Mouse (Mus musculus) MEL (cell line): ENCODE results near the gene Fez2. TPM values are rescaled to one million over a fixed set of nuclear protein-coding genes. Genes with fewer than 3 reads are reported as not detected.

Experiments
- DNase-seq: peaks from one replicate; pipeline ENCODE4 v3.0.0; 2011; ENCODE audit warnings: low read depth, low spot score
- H3K27ac ChIP-seq: 2 replicates; pipeline ENCODE4 v1.5.1; 2012; ENCODE audit warnings: low read depth, mild to moderate bottlenecking, control low read depth, low read length, moderate library complexity; ENCODE audit not compliant: control insufficient read depth
- H3K27me3 ChIP-seq, 2 experiments: fragments of 150-350 bp in 1 of 2; sonication (generic) in 1 of 2; 2 replicates each; pipeline ENCODE4 v1.6.1; 2012; ENCODE audit warnings: low read length in 2 of 2, mild to moderate bottlenecking in 2 of 2, improper control_type of control experiment in 1 of 2, moderate library complexity in 1 of 2; ENCODE audit not compliant: insufficient read depth in 2 of 2, control insufficient read depth in 1 of 2
- H3K36me3 ChIP-seq, 2 experiments: 2 replicates each; pipeline ENCODE4 v1.6.1; 2012 to 2014; ENCODE audit warnings: low read length in 2 of 2, improper control_type of control experiment in 1 of 2, inconsistent platforms in 1 of 2, mild to moderate bottlenecking in 1 of 2; ENCODE audit not compliant: insufficient read depth in 2 of 2, control insufficient read depth in 1 of 2
- H3K4me1 ChIP-seq, 2 experiments: fragments of 150-350 bp in 1 of 2; sonication (generic) in 1 of 2; 2 replicates each; pipeline ENCODE4 v1.6.1; 2012; ENCODE audit warnings: low read length in 2 of 2, improper control_type of control experiment in 1 of 2, mild to moderate bottlenecking in 1 of 2; ENCODE audit not compliant: insufficient read depth in 2 of 2, control insufficient read depth in 1 of 2
- H3K4me3 ChIP-seq, 2 experiments: fragments of 150-350 bp in 1 of 2; sonication (generic) in 1 of 2; 2 replicates each; pipeline ENCODE4 v1.5.1; 2012; ENCODE audit warnings: low read depth in 2 of 2, low read length in 2 of 2, mild to moderate bottlenecking in 2 of 2, moderate library complexity in 2 of 2, control low read depth in 1 of 2, improper control_type of control experiment in 1 of 2; ENCODE audit not compliant: control insufficient read depth in 1 of 2, insufficient read depth in 1 of 2
- H3K79me2 ChIP-seq: 2 replicates; pipeline ENCODE4 v1.6.1; 2012; ENCODE audit warnings: mild to moderate bottlenecking, low read length, moderate library complexity; ENCODE audit not compliant: control insufficient read depth, poor library complexity, insufficient read depth
- H3K9ac ChIP-seq: 2 replicates; pipeline ENCODE4 v1.6.1; 2012; ENCODE audit warnings: low read depth, mild to moderate bottlenecking, control low read depth, low read length, moderate library complexity; ENCODE audit not compliant: control insufficient read depth, poor library complexity, severe bottlenecking
- H3K9me3 ChIP-seq: fragments of 150-350 bp; sonication (generic); replicated peaks from 2 replicates; pipeline ENCODE4 v1.6.1; 2012; ENCODE audit warnings: mild to moderate bottlenecking, low read length, improper control_type of control experiment, moderate library complexity; ENCODE audit not compliant: insufficient read depth
- BHLHE40 ChIP-seq: IDR thresholded peaks from 2 replicates; pipeline ENCODE4 v1.6.1; 2012; ENCODE audit warnings: low read depth, mild to moderate bottlenecking, inconsistent platforms, low read length, improper control_type of control experiment, borderline replicate concordance
- CHD1 ChIP-seq: IDR thresholded peaks from 2 replicates; pipeline ENCODE4 v1.6.1; 2012; ENCODE audit warnings: low read depth, mild to moderate bottlenecking, inconsistent platforms, low read length, improper control_type of control experiment
- CTCF ChIP-seq, 3 experiments: IDR thresholded peaks in 2 of 3; conservative IDR thresholded peaks in 1 of 3; 2 replicates each; pipeline ENCODE4 v1.5.1; 2011 to 2012; ENCODE audit warnings: low read length in 3 of 3, low read depth in 2 of 3, mild to moderate bottlenecking in 2 of 3, improper control_type of control experiment in 1 of 3, inconsistent platforms in 1 of 3, mixed read lengths in 1 of 3, moderate library complexity in 1 of 3; ENCODE audit not compliant: control insufficient read depth in 1 of 3, insufficient read depth in 1 of 3, poor library complexity in 1 of 3, severe bottlenecking in 1 of 3
- ELF1 ChIP-seq: IDR thresholded peaks from 2 replicates; pipeline ENCODE4 v1.6.1; 2014; ENCODE audit warnings: low read depth, mild to moderate bottlenecking, inconsistent platforms, low read length, improper control_type of control experiment, moderate library complexity
- EP300 ChIP-seq, 2 experiments: IDR thresholded peaks; 2 replicates each; pipeline ENCODE4 v1.6.1; 2011; ENCODE audit warnings: improper control_type of control experiment in 2 of 2, low read length in 2 of 2, low read depth in 1 of 2, mild to moderate bottlenecking in 1 of 2
- ETS1 ChIP-seq: IDR thresholded peaks from 2 replicates; pipeline ENCODE4 v1.6.1; 2012; ENCODE audit warnings: low read depth, mild to moderate bottlenecking, inconsistent platforms, low read length, improper control_type of control experiment, moderate library complexity
- GABPA ChIP-seq: IDR thresholded peaks from 2 replicates; pipeline ENCODE4 v1.6.1; 2012; ENCODE audit warnings: low read depth, mild to moderate bottlenecking, inconsistent platforms, low read length, improper control_type of control experiment, moderate library complexity
- GATA1 ChIP-seq: IDR thresholded peaks from 2 replicates; pipeline ENCODE4 v1.6.1; 2011; ENCODE audit warnings: low read depth, low read length, improper control_type of control experiment
- JUND ChIP-seq: IDR thresholded peaks from 2 replicates; pipeline ENCODE4 v1.6.1; 2011; ENCODE audit warnings: low read depth, mild to moderate bottlenecking, improper control_type of control experiment, low read length
- MAFK ChIP-seq: IDR thresholded peaks from 2 replicates; pipeline ENCODE4 v1.6.1; 2011; ENCODE audit warnings: low read depth, mild to moderate bottlenecking, low read length, improper control_type of control experiment, borderline replicate concordance
- MAX ChIP-seq: IDR thresholded peaks from 2 replicates; pipeline ENCODE4 v1.6.1; 2011; ENCODE audit warnings: low read length, improper control_type of control experiment
- MEF2A ChIP-seq: IDR thresholded peaks from 2 replicates; pipeline ENCODE4 v1.6.1; 2014; ENCODE audit warnings: low read depth, mild to moderate bottlenecking, inconsistent platforms, low read length, improper control_type of control experiment; ENCODE audit not compliant: poor library complexity, insufficient replicate concordance, severe bottlenecking; ENCODE audit errors: extremely low read depth
- MYC ChIP-seq: IDR thresholded peaks from 2 replicates; pipeline ENCODE4 v1.6.1; 2011; ENCODE audit warnings: low read depth, mild to moderate bottlenecking, low read length, improper control_type of control experiment, moderate library complexity
- NRF1 ChIP-seq: IDR thresholded peaks from 2 replicates; pipeline ENCODE4 v1.6.1; 2014; ENCODE audit warnings: low read depth, mild to moderate bottlenecking, inconsistent platforms, low read length, improper control_type of control experiment, moderate library complexity; ENCODE audit not compliant: poor library complexity, insufficient read depth, severe bottlenecking
- SIN3A ChIP-seq: IDR thresholded peaks from 2 replicates; pipeline ENCODE4 v1.6.1; 2012; ENCODE audit warnings: low read length, improper control_type of control experiment, inconsistent platforms
- TAL1 ChIP-seq: IDR thresholded peaks from 2 replicates; pipeline ENCODE4 v1.6.1; 2012; ENCODE audit warnings: mild to moderate bottlenecking, inconsistent platforms, low read length, moderate library complexity, mixed read lengths
- ZKSCAN1 ChIP-seq: IDR thresholded peaks from 2 replicates; pipeline ENCODE4 v1.6.1; 2012; ENCODE audit warnings: low read depth, mild to moderate bottlenecking, inconsistent platforms, low read length, improper control_type of control experiment, moderate library complexity
- polyA plus RNA-seq, 2 experiments: library from polyadenylated mRNA; stranded (reverse) in 1 of 2; unstranded in 1 of 2; fragments of >175 nt in 1 of 2; fragments of >200 nt in 1 of 2; gene quantifications; 2 replicates each; pipeline versions ENCODE4 v1.2.1 to v1.2.4; 2012; ENCODE audit warnings: low replicate concordance in 2 of 2, low read depth in 1 of 2; ENCODE audit not compliant: insufficient read length in 2 of 2, insufficient read depth in 1 of 2, missing spikeins in 1 of 2
- total RNA-seq: library from RNA; depleted of rRNA; stranded (reverse); fragments of 300-350 nt; gene quantifications from 2 replicates; pipeline ENCODE4 v1.2.3, GENCODE M21; 2012

The Fez2 gene
- total and polyA plus RNA-seq, 3 experiments = 11.7 to 17.4 TPM; not detected in 1

GRCm38 (mm10) chr17:78401713-78402112 is 16.2 kb downstream of the Fez2 start:
- no peak for DNase-seq
- no peak overlapping the region for H3K9ac ChIP-seq
- H3K27me3 ChIP-seq = no peaks in the 10 kb centered on the region
- H3K27ac ChIP-seq = no peak overlapping the region
- H3K9me3 ChIP-seq = no peaks in the 10 kb centered on the region
- TF ChIP-seq NRF1 = no peak
- TF ChIP-seq MAFK = no peak
- no peak for TF ChIP-seq BHLHE40
- no peak for TF ChIP-seq ZKSCAN1
- TF ChIP-seq CHD1 = no peak
- TF ChIP-seq CTCF (IDR thresholded peaks at IDR 0.05 in 2 of 3, conservative IDR thresholded peaks at IDR 0.05 in 1 of 3; ENCODE audit: control insufficient read depth in 1 of 3, insufficient read depth in 1 of 3, low read depth in 2 of 3, low read length in 3 of 3, poor library complexity in 1 of 3, severe bottlenecking in 1 of 3) = no peak
- no peak for TF ChIP-seq ETS1
- TF ChIP-seq GATA1 = no peak
- TF ChIP-seq TAL1 = no peak
- no peak for TF ChIP-seq MAX
- no peak for TF ChIP-seq JUND
- no peak for TF ChIP-seq ELF1
- TF ChIP-seq SIN3A = no peak
- no peak for TF ChIP-seq EP300 (IDR thresholded peaks at IDR 0.05; ENCODE audit: low read depth in 1 of 2, low read length in 2 of 2)
- no peak for TF ChIP-seq MYC
- TF ChIP-seq, all 39 proteins: peak for 0
- Histone ChIP-seq H3K4me1 (peaks cover 0 to 6% of the 10 kb centered on the region in 2 experiments; a peak in 2 of 4 replicates), H3K4me3 (no peak overlapping the region), H3K79me2 (no peaks in the 10 kb centered on the region), H3K36me3 (no peaks in the 10 kb centered on the region; a peak in 3 of 4 replicates)

- no peak for DNase-seq
- H3K27me3 ChIP-seq = no peaks in the 10 kb centered on the region
- peaks cover 0 to 6% of the 10 kb centered on the region in 2 experiments; a peak in 2 of 4 replicates for H3K4me1 ChIP-seq
- no peak overlapping the region for H3K9ac ChIP-seq
- TF ChIP-seq MEF2A (no peak), GABPA (no peak)
- no peaks in the 10 kb centered on the region; a peak in 3 of 4 replicates for H3K36me3 ChIP-seq
- H3K79me2 ChIP-seq = no peaks in the 10 kb centered on the region
- H3K27ac ChIP-seq = no peak overlapping the region
- no peaks in the 10 kb centered on the region for H3K9me3 ChIP-seq
- H3K4me3 ChIP-seq = no peak overlapping the region
These were observed 16.6 kb downstream of the Fez2 start for GRCm38 (mm10) chr17:78401311-78401710.
